Mouse (Mus musculus) lung, postnatal 4 days (tissue): ENCODE measurements around the gene Tapbp.

Source experiments
- DNase-seq, 2 experiments: peaks; one replicate each; pipeline ENCODE4 v3.0.0; 2021

The Tapbp gene

DNA sequence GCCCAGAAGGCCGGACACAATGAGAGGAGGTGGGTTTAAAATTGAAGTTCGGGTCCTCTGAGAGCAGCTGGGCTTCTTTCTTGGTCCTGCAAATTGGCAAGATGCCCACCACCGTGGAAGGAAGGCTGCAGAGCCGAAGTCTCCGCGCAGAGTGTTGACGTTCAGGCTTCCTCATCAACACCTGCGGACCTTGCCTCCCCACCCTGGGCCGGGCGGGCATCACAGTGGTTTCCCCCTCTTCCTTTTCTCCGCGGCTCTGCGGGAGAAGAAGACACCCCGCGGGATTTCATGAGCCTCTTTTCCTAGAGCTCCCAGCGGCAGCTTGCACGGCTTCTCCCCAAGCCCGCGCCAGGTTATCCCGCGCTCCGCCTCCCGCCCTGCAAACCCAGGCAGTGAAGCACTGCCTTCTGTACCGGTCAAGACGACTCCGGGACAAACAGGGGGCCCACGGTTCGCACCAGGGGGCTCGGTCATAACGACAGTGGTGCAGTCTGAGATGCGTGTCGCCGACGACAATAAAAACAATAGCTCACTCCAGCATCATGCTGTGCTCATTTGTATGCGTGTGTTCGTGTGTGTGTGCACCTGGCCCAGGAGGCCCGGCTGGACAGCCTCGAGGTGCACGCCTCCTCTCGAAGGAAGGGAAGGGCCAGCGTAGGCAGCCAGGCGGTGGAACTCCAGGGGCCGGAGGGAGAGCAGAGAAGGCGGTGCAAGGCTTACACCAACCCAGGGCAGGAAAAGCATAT, 7.2 kb upstream of the Tapbp start:
- peak; percentile 52 to 55 for DNase-seq

DNA sequence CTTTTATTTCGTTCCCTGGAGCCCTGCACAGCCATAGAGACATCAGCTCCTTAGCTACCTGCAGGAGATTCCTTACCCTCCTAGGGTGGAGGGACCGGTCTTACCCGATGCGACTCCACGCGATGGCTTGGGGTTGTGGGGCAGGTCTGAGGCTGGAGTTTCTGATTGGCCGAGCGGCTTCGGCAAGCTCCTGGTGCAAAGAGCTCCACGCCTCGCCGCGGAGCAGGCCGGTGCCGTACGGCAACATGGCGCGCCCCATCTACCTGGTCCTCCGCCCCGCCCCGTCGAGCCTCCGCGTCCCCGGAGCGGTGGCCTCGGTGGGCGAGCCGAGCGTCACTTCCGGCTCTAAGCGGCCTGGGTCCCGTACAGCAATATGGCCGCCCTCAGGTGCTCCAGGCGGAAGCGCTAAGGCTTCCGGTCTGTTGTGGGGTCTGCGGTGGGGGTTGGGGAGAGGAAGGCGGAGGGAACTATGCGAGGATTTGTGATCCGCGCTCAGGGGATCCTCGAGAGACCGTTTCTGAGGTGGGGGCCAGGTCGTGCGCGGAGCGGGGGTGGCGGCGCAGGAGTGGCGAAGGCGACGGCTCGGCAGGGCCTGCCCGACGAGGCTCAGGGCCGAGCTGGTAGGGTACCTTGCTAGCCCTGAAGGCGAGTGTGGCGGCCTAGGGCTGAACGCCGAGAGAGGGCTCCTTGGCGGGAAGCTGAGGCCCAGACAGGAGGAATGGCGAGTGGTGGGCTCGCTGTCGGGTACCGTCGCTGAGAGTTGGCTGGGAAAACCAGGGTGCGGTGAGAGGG, 6.4 kb upstream of the Tapbp start, which contains the start of gene Daxx:
Gene Daxx (plus strand): TSS at position 338 of the 792 bp plus-strand sequence.
- DNase-seq, result peak; percentile 99

DNA sequence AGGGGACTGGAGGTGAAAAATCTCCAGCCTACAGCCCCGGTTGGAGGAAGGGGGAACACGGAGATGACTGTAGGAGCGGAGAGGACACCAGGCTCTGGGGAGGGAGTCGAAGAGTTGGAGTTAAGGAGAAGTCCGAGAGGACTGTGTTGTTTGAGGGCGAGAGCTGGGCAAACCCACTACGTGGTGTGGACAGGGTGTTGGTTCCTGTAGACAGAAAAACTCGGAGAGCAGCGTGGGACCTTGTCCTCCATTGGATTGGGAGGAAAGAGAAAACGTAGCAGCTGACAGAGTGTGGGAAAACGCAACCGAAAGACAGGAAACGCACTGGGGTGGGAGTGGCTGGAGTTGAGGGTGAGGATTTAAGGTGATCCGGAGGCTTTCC, 5.8 kb upstream of the Tapbp start:
- DNase-seq, result peak; percentile 62 to 68

DNA sequence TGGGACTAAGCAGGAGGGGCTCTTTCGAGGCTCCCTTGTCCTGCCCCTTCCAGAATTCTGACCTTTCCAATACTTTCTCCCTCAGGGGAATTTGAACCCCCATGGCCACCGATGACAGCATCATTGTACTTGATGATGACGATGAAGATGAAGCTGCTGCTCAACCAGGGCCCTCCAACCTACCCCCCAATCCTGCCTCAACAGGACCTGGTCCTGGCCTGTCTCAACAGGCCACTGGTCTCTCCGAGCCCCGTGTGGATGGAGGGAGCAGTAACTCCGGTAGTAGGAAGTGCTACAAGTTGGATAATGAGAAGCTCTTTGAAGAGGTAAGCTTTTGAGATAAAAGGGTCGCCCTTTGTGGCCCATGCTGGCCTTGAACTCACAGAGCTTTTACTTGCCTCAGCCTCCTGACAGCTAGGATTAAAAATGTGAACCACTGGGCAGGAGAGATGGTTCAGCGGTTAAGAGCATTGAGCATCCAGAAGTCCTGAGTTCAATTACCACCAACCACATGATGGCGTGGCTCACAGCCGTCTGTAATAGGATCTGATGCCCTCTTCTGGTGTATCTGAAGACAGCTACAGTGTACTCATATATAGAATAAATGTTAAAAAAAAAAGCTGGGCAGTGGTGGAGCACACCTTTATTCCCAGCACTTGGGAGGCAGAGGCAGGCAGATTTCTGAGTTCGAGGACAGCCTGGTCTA, 5.2 kb upstream of the Tapbp start:
- no peak for DNase-seq

DNA sequence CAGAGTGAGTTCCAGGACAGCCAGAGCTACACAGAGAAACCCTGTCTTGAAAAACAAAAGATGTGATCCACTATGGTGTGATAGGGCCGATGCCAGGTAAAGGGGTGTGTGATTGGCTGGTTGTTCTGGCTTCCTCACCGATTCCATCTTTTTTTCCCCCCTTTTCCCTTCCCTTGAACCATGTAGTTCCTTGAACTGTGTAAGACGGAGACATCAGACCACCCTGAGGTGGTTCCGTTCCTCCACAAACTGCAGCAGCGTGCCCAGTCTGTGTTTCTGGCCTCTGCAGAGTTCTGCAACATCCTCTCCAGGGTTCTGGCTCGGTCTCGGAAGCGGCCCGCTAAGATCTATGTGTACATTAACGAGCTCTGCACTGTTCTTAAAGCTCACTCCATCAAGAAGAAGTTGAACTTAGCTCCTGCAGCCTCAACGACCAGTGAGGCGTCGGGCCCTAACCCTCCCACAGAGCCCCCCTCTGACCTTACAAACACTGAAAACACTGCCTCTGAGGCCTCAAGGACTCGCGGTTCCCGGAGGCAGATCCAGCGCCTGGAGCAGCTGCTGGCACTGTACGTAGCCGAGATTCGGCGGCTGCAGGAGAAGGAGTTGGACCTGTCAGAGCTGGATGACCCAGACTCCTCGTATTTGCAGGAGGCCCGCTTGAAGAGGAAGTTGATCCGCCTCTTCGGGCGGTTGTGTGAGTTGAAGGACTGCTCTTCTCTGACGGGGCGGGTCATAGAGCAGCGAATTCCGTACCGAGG, 4.5 kb upstream of the Tapbp start:
- no peak for DNase-seq

GRCm38 (mm10) chr17:33911813-33912414, 3.8 kb upstream of the Tapbp start:
- no peak for DNase-seq

DNA sequence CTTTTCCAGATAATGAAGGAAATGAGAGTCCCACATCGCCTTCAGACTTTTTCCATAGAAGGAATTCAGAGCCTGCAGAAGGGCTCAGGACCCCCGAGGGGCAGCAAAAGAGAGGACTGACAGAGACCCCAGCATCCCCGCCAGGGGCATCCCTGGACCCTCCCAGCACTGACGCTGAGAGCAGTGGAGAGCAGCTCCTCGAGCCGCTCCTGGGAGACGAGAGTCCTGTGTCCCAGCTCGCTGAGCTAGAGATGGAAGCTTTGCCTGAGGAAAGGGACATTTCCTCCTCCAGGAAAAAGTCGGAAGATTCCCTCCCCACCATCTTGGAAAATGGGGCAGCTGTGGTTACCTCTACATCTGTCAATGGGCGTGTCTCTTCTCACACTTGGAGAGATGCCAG, 2.4 kb upstream of the Tapbp start:
- no peak for DNase-seq

DNA sequence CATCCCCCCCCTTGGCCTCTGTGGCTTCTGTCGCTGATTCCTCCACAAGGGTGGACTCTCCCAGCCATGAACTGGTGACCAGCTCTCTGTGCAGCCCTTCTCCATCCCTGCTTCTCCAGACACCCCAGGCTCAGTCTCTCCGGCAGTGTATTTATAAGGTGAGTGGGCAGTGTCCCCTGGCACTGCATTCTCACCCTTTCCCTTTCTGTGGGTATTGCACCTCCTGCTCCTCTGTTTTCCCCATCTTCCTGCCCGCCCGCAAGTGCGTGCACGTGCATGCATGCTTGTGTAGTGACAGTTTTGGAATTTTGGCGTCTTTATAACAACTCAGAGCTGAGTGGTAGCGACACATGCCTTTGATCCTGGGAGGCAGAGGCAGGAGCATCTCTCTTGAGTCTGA, 1.8 kb upstream of the Tapbp start:
- DNase-seq, result no peak

- no peak for DNase-seq
Observed at GRCm38 (mm10) chr17:33914969-33915391, 719 bp upstream of the Tapbp start.

DNA sequence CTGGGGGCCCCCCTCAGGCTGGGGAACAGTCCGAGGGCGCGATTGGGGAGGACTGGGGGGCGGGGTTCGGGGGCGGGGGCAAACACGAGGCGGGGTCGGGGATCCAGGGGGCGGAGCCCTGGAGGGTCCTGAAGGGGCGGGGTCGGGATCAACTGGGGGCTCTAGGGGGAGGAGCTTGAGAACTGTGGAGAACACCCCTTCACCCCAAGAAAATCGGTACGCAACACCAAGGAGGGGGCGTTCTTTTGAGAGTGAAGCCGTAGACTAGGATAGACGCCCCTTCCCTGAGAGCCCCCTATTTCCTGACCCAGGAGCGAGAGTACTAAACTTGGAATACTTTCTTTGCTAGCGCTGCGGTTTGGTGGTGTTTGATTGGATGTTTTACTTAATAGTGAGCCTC, 595 bp downstream of the Tapbp start:
- no peak for DNase-seq

- peak in 1 of 2 experiments; percentile 27 for DNase-seq
Observed at GRCm38 (mm10) chr17:33916847-33917655, 1.4 kb downstream of the Tapbp start.

GRCm38 (mm10) chr17:33917656-33918292, 2.1 kb downstream of the Tapbp start:
- DNase-seq, result no peak

DNA sequence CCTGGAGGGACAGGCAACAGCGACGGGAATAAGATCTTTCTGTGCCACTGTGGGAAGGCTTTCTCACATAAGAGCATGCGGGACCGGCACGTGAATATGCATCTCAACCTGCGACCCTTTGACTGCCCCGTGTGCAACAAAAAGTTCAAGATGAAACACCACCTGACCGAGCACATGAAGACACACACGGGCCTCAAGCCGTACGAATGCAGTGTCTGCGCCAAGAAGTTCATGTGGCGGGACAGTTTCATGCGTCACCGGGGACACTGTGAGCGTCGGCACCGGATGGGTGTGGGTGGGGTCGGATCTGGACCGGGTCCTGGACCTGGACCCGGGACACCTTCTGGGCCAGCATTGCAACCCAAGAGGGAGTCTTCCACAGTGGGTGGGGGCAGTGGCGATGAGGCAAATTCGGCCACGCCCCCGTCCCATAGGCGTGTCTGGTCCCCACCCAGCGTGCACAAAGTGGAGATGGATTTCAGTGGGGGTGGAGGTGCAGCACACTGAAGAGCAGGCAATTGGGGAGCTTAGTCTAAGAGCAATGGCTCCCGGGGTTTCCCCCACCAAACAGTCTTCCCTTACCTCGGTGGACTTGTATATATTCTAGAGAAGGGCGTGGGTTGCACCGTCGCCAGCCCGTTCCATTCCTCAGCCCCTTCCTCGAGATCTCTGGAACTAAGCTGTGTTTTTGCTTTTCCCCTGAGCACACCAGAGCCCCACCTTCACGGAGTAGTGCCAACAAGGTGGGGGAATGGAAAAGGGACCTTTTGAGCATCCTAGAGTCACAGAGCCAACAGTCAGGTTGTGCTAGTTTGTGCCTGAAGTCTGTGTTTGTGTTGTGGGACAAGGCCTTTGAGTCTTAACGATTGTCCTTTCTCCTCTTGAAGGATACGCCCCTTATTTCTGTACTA, 2.8 kb downstream of the Tapbp start:
- DNase-seq, result peak; percentile 43 to 52

- peak; percentile 91 to 94 for DNase-seq
Observed at GRCm38 (mm10) chr17:33919351-33920281, 3.9 kb downstream of the Tapbp start.

DNA sequence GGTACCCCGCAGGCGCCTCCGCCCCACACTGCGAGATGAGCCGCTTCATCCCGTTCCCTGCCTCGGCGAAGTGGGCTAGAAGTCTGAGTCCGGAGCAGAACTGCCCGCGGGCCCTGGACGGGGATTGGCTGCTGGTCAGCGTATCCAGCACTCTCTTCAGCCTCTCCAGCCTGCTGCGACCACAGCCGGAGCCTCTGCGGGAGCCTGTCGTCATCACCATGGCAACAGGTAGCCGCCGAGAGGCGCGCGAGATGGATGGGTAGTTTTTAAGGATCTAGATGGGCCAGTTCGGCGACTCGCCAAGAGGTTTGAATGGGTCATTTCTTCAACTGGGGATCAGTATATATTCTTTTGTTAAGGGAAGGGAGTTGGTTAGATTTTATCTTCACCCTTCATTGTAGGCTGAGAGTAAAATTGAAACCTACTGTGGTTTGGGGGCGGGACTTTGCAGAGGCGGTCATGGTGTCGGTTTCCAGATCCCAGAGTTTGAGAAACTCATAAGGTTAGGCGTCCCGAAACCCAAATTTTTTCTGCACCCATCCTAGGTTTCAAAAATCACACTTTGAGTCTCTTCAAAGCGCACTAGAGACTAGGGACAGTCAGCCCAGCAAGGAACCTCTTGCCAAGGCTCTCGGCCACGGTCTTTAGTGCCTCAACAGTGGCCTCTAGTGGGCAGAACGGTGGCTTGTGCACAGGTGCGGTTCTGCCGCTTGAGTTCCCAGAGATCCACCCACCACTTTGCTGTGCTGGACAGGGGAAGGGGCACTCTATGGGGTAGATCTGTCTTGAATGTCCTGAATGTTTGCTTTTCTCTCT, 4.8 kb downstream of the Tapbp start:
- DNase-seq, result peak; percentile 89 to 90

DNA sequence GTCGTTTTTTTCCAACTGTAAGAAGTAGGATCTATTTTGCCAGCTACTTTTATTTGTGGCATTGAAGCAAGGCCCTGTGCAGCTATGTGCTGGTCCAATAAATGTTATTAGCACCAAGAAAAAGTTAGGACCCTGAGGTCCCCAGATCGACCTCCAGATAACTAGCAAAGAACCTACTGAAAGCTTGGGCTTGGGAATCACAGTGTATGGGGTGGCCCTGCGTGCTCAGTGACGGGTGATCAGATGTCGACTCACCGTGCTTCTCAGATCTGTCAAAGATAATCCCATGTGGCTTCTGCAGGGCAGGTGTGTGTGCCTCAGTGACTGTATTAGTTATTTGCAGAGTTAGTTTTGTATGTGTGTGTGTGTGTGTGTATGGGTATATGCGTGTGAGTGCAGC, 5.7 kb downstream of the Tapbp start:
- no peak for DNase-seq

DNA sequence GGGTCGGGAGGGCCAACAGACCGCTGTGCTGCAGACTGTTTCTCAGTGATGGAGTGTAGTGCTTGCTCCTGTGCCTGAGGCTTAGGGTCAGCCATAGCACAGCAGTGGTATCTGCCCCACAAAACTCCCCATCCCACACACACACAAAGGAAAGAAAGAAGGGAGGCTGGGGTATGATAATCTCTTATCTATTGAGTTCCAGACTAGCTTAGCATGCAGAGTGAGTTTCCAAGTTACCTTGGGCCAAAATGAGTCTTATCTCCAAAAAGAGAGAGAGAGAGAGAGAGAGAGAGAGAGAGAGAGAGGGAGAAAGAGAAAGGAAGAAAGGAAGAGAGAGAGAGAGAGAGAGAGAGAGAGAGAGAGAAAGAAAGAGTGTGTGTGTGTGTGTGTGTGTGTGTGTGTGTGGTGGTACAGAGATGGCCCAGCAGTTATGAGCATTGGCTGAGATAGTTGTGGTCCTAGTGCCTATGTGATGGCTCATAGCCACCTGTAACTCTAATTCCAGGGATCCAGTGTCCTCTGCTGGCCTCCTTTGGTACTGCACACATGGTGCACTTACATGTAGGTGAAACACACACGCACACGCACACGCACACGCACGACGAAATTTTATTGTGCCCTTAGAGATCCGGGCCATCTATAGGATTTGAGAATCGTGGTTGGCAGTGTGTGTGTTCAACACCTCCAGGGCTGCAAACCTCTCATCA, 9.0 kb downstream of the Tapbp start:
- peak in 1 of 2 experiments; percentile 68 for DNase-seq
